Mouse (Mus musculus) MEL (cell line): Measurements from ENCODE around the gene Crkl. TPM values are rescaled to one million over a fixed set of nuclear protein-coding genes. Genes with fewer than 3 reads are reported as not detected.

Experiments used
- DNase-seq: peaks from one replicate; pipeline ENCODE4 v3.0.0; 2011; ENCODE audit warnings: low read depth, low spot score
- H3K27ac ChIP-seq: 2 replicates; pipeline ENCODE4 v1.5.1; 2012; ENCODE audit warnings: low read depth, mild to moderate bottlenecking, control low read depth, low read length, moderate library complexity; ENCODE audit not compliant: control insufficient read depth
- H3K27me3 ChIP-seq, 2 experiments: fragments of 150-350 bp in 1 of 2; sonication (generic) in 1 of 2; 2 replicates each; pipeline ENCODE4 v1.6.1; 2012; ENCODE audit warnings: low read length in 2 of 2, mild to moderate bottlenecking in 2 of 2, improper control_type of control experiment in 1 of 2, moderate library complexity in 1 of 2; ENCODE audit not compliant: insufficient read depth in 2 of 2, control insufficient read depth in 1 of 2
- H3K36me3 ChIP-seq, 2 experiments: 2 replicates each; pipeline ENCODE4 v1.6.1; 2012 to 2014; ENCODE audit warnings: low read length in 2 of 2, improper control_type of control experiment in 1 of 2, inconsistent platforms in 1 of 2, mild to moderate bottlenecking in 1 of 2; ENCODE audit not compliant: insufficient read depth in 2 of 2, control insufficient read depth in 1 of 2
- H3K4me1 ChIP-seq, 2 experiments: fragments of 150-350 bp in 1 of 2; sonication (generic) in 1 of 2; 2 replicates each; pipeline ENCODE4 v1.6.1; 2012; ENCODE audit warnings: low read length in 2 of 2, improper control_type of control experiment in 1 of 2, mild to moderate bottlenecking in 1 of 2; ENCODE audit not compliant: insufficient read depth in 2 of 2, control insufficient read depth in 1 of 2
- H3K4me3 ChIP-seq, 2 experiments: fragments of 150-350 bp in 1 of 2; sonication (generic) in 1 of 2; 2 replicates each; pipeline ENCODE4 v1.5.1; 2012; ENCODE audit warnings: low read depth in 2 of 2, low read length in 2 of 2, mild to moderate bottlenecking in 2 of 2, moderate library complexity in 2 of 2, control low read depth in 1 of 2, improper control_type of control experiment in 1 of 2; ENCODE audit not compliant: control insufficient read depth in 1 of 2, insufficient read depth in 1 of 2
- H3K79me2 ChIP-seq: 2 replicates; pipeline ENCODE4 v1.6.1; 2012; ENCODE audit warnings: mild to moderate bottlenecking, low read length, moderate library complexity; ENCODE audit not compliant: control insufficient read depth, poor library complexity, insufficient read depth
- H3K9ac ChIP-seq: 2 replicates; pipeline ENCODE4 v1.6.1; 2012; ENCODE audit warnings: low read depth, mild to moderate bottlenecking, control low read depth, low read length, moderate library complexity; ENCODE audit not compliant: control insufficient read depth, poor library complexity, severe bottlenecking
- H3K9me3 ChIP-seq: fragments of 150-350 bp; sonication (generic); replicated peaks from 2 replicates; pipeline ENCODE4 v1.6.1; 2012; ENCODE audit warnings: mild to moderate bottlenecking, low read length, improper control_type of control experiment, moderate library complexity; ENCODE audit not compliant: insufficient read depth
- CTCF ChIP-seq, 3 experiments: IDR thresholded peaks in 2 of 3; conservative IDR thresholded peaks in 1 of 3; 2 replicates each; pipeline ENCODE4 v1.5.1; 2011 to 2012; ENCODE audit warnings: low read length in 3 of 3, low read depth in 2 of 3, mild to moderate bottlenecking in 2 of 3, improper control_type of control experiment in 1 of 3, inconsistent platforms in 1 of 3, mixed read lengths in 1 of 3, moderate library complexity in 1 of 3; ENCODE audit not compliant: control insufficient read depth in 1 of 3, insufficient read depth in 1 of 3, poor library complexity in 1 of 3, severe bottlenecking in 1 of 3
- EP300 ChIP-seq, 2 experiments: IDR thresholded peaks; 2 replicates each; pipeline ENCODE4 v1.6.1; 2011; ENCODE audit warnings: improper control_type of control experiment in 2 of 2, low read length in 2 of 2, low read depth in 1 of 2, mild to moderate bottlenecking in 1 of 2
- ETS1 ChIP-seq: IDR thresholded peaks from 2 replicates; pipeline ENCODE4 v1.6.1; 2012; ENCODE audit warnings: low read depth, mild to moderate bottlenecking, inconsistent platforms, low read length, improper control_type of control experiment, moderate library complexity
- GABPA ChIP-seq: IDR thresholded peaks from 2 replicates; pipeline ENCODE4 v1.6.1; 2012; ENCODE audit warnings: low read depth, mild to moderate bottlenecking, inconsistent platforms, low read length, improper control_type of control experiment, moderate library complexity
- JUND ChIP-seq: IDR thresholded peaks from 2 replicates; pipeline ENCODE4 v1.6.1; 2011; ENCODE audit warnings: low read depth, mild to moderate bottlenecking, improper control_type of control experiment, low read length
- KAT2A ChIP-seq: conservative IDR thresholded peaks from 2 replicates; pipeline ENCODE4 v1.6.1; 2012; ENCODE audit warnings: low read depth, low read length, improper control_type of control experiment, inconsistent platforms
- MYB ChIP-seq: IDR thresholded peaks from 2 replicates; pipeline ENCODE4 v1.6.1; 2011; ENCODE audit warnings: mild to moderate bottlenecking, low read depth, low read length, improper control_type of control experiment
- MYC ChIP-seq: IDR thresholded peaks from 2 replicates; pipeline ENCODE4 v1.6.1; 2011; ENCODE audit warnings: low read depth, mild to moderate bottlenecking, low read length, improper control_type of control experiment, moderate library complexity
- NELFE ChIP-seq: IDR thresholded peaks from 2 replicates; pipeline ENCODE4 v1.6.1; 2011; ENCODE audit warnings: low read depth, low read length, improper control_type of control experiment
- NRF1 ChIP-seq: IDR thresholded peaks from 2 replicates; pipeline ENCODE4 v1.6.1; 2014; ENCODE audit warnings: low read depth, mild to moderate bottlenecking, inconsistent platforms, low read length, improper control_type of control experiment, moderate library complexity; ENCODE audit not compliant: poor library complexity, insufficient read depth, severe bottlenecking
- POLR2A ChIP-seq, 2 experiments: IDR thresholded peaks; 2 replicates each; pipeline ENCODE4 v1.6.1; 2011 to 2012; ENCODE audit warnings: low read length in 2 of 2, mild to moderate bottlenecking in 2 of 2, control low read depth in 1 of 2, improper control_type of control experiment in 1 of 2, low read depth in 1 of 2, moderate library complexity in 1 of 2; ENCODE audit not compliant: control insufficient read depth in 1 of 2, insufficient read depth in 1 of 2, poor library complexity in 1 of 2
- POLR2AphosphoS2 ChIP-seq: IDR thresholded peaks from 2 replicates; pipeline ENCODE4 v1.6.1; 2011; ENCODE audit warnings: low read length, improper control_type of control experiment
- RAD21 ChIP-seq: IDR thresholded peaks from 2 replicates; pipeline ENCODE4 v1.6.1; 2011; ENCODE audit warnings: mild to moderate bottlenecking, low read depth, low read length, improper control_type of control experiment
- RCOR1 ChIP-seq: IDR thresholded peaks from 2 replicates; pipeline ENCODE4 v1.6.1; 2012; ENCODE audit warnings: low read depth, mild to moderate bottlenecking, inconsistent platforms, low read length, improper control_type of control experiment
- SIN3A ChIP-seq: IDR thresholded peaks from 2 replicates; pipeline ENCODE4 v1.6.1; 2012; ENCODE audit warnings: low read length, improper control_type of control experiment, inconsistent platforms
- SMC3 ChIP-seq: IDR thresholded peaks from 2 replicates; pipeline ENCODE4 v1.6.1; 2011; ENCODE audit warnings: low read depth, low read length, improper control_type of control experiment
- TAL1 ChIP-seq: IDR thresholded peaks from 2 replicates; pipeline ENCODE4 v1.6.1; 2012; ENCODE audit warnings: mild to moderate bottlenecking, inconsistent platforms, low read length, moderate library complexity, mixed read lengths
- TCF12 ChIP-seq: IDR thresholded peaks from 2 replicates; pipeline ENCODE4 v1.6.1; 2014; ENCODE audit warnings: low read depth, mild to moderate bottlenecking, inconsistent platforms, low read length, improper control_type of control experiment, moderate library complexity
- USF2 ChIP-seq, 2 experiments: IDR thresholded peaks; 2 replicates each; pipeline ENCODE4 v1.6.1; 2011 to 2012; ENCODE audit warnings: improper control_type of control experiment in 2 of 2, low read length in 2 of 2, borderline replicate concordance in 1 of 2, inconsistent platforms in 1 of 2, low read depth in 1 of 2, mild to moderate bottlenecking in 1 of 2; ENCODE audit not compliant: insufficient read depth in 1 of 2
- ZKSCAN1 ChIP-seq: IDR thresholded peaks from 2 replicates; pipeline ENCODE4 v1.6.1; 2012; ENCODE audit warnings: low read depth, mild to moderate bottlenecking, inconsistent platforms, low read length, improper control_type of control experiment, moderate library complexity
- ZMIZ1 ChIP-seq: IDR thresholded peaks from 2 replicates; pipeline ENCODE4 v1.6.1; 2012; ENCODE audit warnings: low read depth, mild to moderate bottlenecking, inconsistent platforms, low read length, improper control_type of control experiment, moderate library complexity
- ZNF384 ChIP-seq: IDR thresholded peaks from 2 replicates; pipeline ENCODE4 v1.6.1; 2012; ENCODE audit warnings: low read depth, mild to moderate bottlenecking, inconsistent platforms, low read length, improper control_type of control experiment
- polyA plus RNA-seq, 2 experiments: library from polyadenylated mRNA; stranded (reverse) in 1 of 2; unstranded in 1 of 2; fragments of >175 nt in 1 of 2; fragments of >200 nt in 1 of 2; gene quantifications; 2 replicates each; pipeline versions ENCODE4 v1.2.1 to v1.2.4; 2012; ENCODE audit warnings: low replicate concordance in 2 of 2, low read depth in 1 of 2; ENCODE audit not compliant: insufficient read length in 2 of 2, insufficient read depth in 1 of 2, missing spikeins in 1 of 2
- total RNA-seq: library from RNA; depleted of rRNA; stranded (reverse); fragments of 300-350 nt; gene quantifications from 2 replicates; pipeline ENCODE4 v1.2.3, GENCODE M21; 2012

The Crkl gene
- total and polyA plus RNA-seq, 3 experiments: 14.9 to 146 (median 34.6) TPM

- no peak for TF ChIP-seq ZNF384
- TF ChIP-seq TCF12: peak; percentile 63
- TF ChIP-seq GABPA: no peak
- 0 out of 2 replicates have a peak, but pooled peaks have one; percentile 15 for TF ChIP-seq RCOR1
- peak; percentile 67 to 79; a peak in 3 of 4 replicates for TF ChIP-seq POLR2A (IDR thresholded peaks at IDR 0.05; ENCODE audit: control insufficient read depth in 1 of 2, insufficient read depth in 1 of 2, low read depth in 1 of 2, low read length in 2 of 2, poor library complexity in 1 of 2)
- TF ChIP-seq EP300 (IDR thresholded peaks at IDR 0.05; ENCODE audit: low read depth in 1 of 2, low read length in 2 of 2): no peak
- TF ChIP-seq POLR2AphosphoS2: peak; percentile 58; the same call in 1 of the 2 replicates
- peak; percentile 8; the same call in 1 of the 2 replicates for TF ChIP-seq SMC3
- TF ChIP-seq ETS1: peak; percentile 35; the same call in 1 of the 2 replicates
- no peak for TF ChIP-seq RAD21
- 0 out of 2 replicates have a peak, but pooled peaks have one; percentile 10 for TF ChIP-seq ZKSCAN1
- TF ChIP-seq TAL1: no peak
- no peak; the same call in 1 of the 2 replicates for TF ChIP-seq KAT2A
- TF ChIP-seq ZMIZ1: peak; percentile 71
Measured at GRCm38 (mm10) chr16:17405736-17406443, 45.9 kb upstream of the Crkl start, which contains the start of the genes Snap29 and Pi4ka (continued).

- Histone ChIP-seq H3K4me1 (peaks cover 3 to 7% of the 10 kb centered on the region in 2 experiments; a peak in 3 of 4 replicates), H3K9me3 (no peaks in the 10 kb centered on the region), H3K9ac (peak overlapping the region; percentile 90), H3K4me3 (peak overlapping the region; percentile 97), H3K79me2 (peaks cover 14% of the 10 kb centered on the region)
- DNase-seq: peak; percentile 55
- TF ChIP-seq SIN3A: no peak
- TF ChIP-seq, all 39 proteins: peak for 0
- no peaks in the 10 kb centered on the region for H3K27me3 ChIP-seq
- peaks cover 0 to 11% of the 10 kb centered on the region in 2 experiments; a peak in 3 of 4 replicates for H3K36me3 ChIP-seq
- no peak overlapping the region for H3K27ac ChIP-seq
Measured at GRCm38 (mm10) chr16:17406512-17407231, 45.1 kb upstream of the Crkl start.

- H3K4me3 ChIP-seq: no peak overlapping the region
- peaks cover 3 to 7% of the 10 kb centered on the region in 2 experiments; a peak in 3 of 4 replicates for H3K4me1 ChIP-seq
- peaks cover 14% of the 10 kb centered on the region for H3K79me2 ChIP-seq
- H3K27ac ChIP-seq: no peak overlapping the region
- no peaks in the 10 kb centered on the region for H3K27me3 ChIP-seq
- H3K9me3 ChIP-seq: no peaks in the 10 kb centered on the region
- no peak overlapping the region for H3K9ac ChIP-seq
- DNase-seq: no peak
- H3K36me3 ChIP-seq: peaks cover 0 to 11% of the 10 kb centered on the region in 2 experiments; a peak in 2 of 4 replicates
- TF ChIP-seq EP300 (IDR thresholded peaks at IDR 0.05; ENCODE audit: low read depth in 1 of 2, low read length in 2 of 2): no peak
- no peak for TF ChIP-seq CTCF (IDR thresholded peaks at IDR 0.05 in 2 of 3, conservative IDR thresholded peaks at IDR 0.05 in 1 of 3; ENCODE audit: control insufficient read depth in 1 of 3, insufficient read depth in 1 of 3, low read depth in 2 of 3, low read length in 3 of 3, poor library complexity in 1 of 3, severe bottlenecking in 1 of 3)
- TF ChIP-seq USF2 (IDR thresholded peaks at IDR 0.05; ENCODE audit: borderline replicate concordance in 1 of 2, insufficient read depth in 1 of 2, low read depth in 1 of 2, low read length in 2 of 2): no peak
- TF ChIP-seq TAL1: no peak
- TF ChIP-seq RCOR1: no peak
- no peak for TF ChIP-seq TCF12
- TF ChIP-seq NELFE: no peak
- TF ChIP-seq GABPA: no peak
- TF ChIP-seq MYC: no peak
- no peak for TF ChIP-seq RAD21
- no peak for TF ChIP-seq MYB
- no peak for TF ChIP-seq KAT2A
- TF ChIP-seq JUND: no peak
- no peak for TF ChIP-seq ZNF384
- no peak for TF ChIP-seq NRF1
- TF ChIP-seq POLR2AphosphoS2: no peak
Measured at GRCm38 (mm10) chr16:17409046-17409445, 42.7 kb upstream of the Crkl start.
